Mouse (Mus musculus) adrenal gland, adult 2 months (tissue): ENCODE results near the gene Btbd2. TPM values are rescaled to one million over a fixed set of nuclear protein-coding genes. Genes with fewer than 3 reads are reported as not detected.

Experiments
- DNase-seq: peaks from one replicate; pipeline ENCODE4 v3.0.0; 2021
- polyA plus RNA-seq: library from polyadenylated mRNA; depleted of rRNA; stranded (reverse); fragments of >200 nt; gene quantifications from 2 replicates; pipeline ENCODE4 v1.2.3, GENCODE M21; 2012
- total RNA-seq, 2 experiments: library from RNA; stranded (reverse); gene quantifications; 2 replicates each; pipeline ENCODE4 v1.2.3; 2021

The Btbd2 gene
- total and polyA plus RNA-seq, 3 experiments: 54.1 to 165 (median 73.9) TPM

- no peak for DNase-seq
These were observed 14.4 kb upstream of the Btbd2 start for GRCm38 (mm10) chr10:80671251-80671650.

- DNase-seq: no peak
These were observed 13.7 kb upstream of the Btbd2 start for GRCm38 (mm10) chr10:80670531-80670930.

GRCm38 (mm10) chr10:80669737-80670485, 13.0 kb upstream of the Btbd2 start:
- peak; percentile 72 for DNase-seq

- DNase-seq: no peak
These were observed 12.1 kb upstream of the Btbd2 start for GRCm38 (mm10) chr10:80669018-80669417.

GRCm38 (mm10) chr10:80668614-80669013, 11.7 kb upstream of the Btbd2 start:
- no peak for DNase-seq

- no peak for DNase-seq
These were observed 10.1 kb upstream of the Btbd2 start for GRCm38 (mm10) chr10:80666837-80667412.

GRCm38 (mm10) chr10:80665981-80666733, 9.3 kb upstream of the Btbd2 start:
- no peak for DNase-seq

- peak; percentile 50 for DNase-seq
These were observed 8.6 kb upstream of the Btbd2 start for GRCm38 (mm10) chr10:80665459-80665858.

- peak; percentile 90 for DNase-seq
These were observed 8.1 kb upstream of the Btbd2 start for GRCm38 (mm10) chr10:80665016-80665380.

GRCm38 (mm10) chr10:80664197-80665015, 7.5 kb upstream of the Btbd2 start:
- peak; percentile 91 for DNase-seq

- no peak for DNase-seq
These were observed 6.8 kb upstream of the Btbd2 start for GRCm38 (mm10) chr10:80663485-80664196.

- no peak for DNase-seq
These were observed 4.3 kb upstream of the Btbd2 start for GRCm38 (mm10) chr10:80661149-80661548.

GRCm38 (mm10) chr10:80659213-80659612, 2.3 kb upstream of the Btbd2 start:
- peak; percentile 71 for DNase-seq

- no peak for DNase-seq
These were observed 2.0 kb upstream of the Btbd2 start for GRCm38 (mm10) chr10:80658841-80659202.

GRCm38 (mm10) chr10:80658194-80658840, 1.4 kb upstream of the Btbd2 start:
- DNase-seq: no peak

GRCm38 (mm10) chr10:80656130-80656862, 575 bp downstream of the Btbd2 start:
- peak; percentile 97 for DNase-seq

- DNase-seq: no peak
These were observed 1.3 kb downstream of the Btbd2 start for GRCm38 (mm10) chr10:80655406-80656129.

- DNase-seq: no peak
These were observed 2.0 kb downstream of the Btbd2 start for GRCm38 (mm10) chr10:80654866-80655265.

- peak; percentile 69 for DNase-seq
These were observed 3.6 kb downstream of the Btbd2 start for GRCm38 (mm10) chr10:80653156-80653720.
